Mouse (Mus musculus): Measurements from ENCODE around the gene 4930407I10Rik. TPM values are rescaled to one million over a fixed set of nuclear protein-coding genes. Genes with fewer than 3 reads are reported as not detected.

Gene 4930407I10Rik
- polyA plus RNA-seq, 1 experiment = not detected

DNA sequence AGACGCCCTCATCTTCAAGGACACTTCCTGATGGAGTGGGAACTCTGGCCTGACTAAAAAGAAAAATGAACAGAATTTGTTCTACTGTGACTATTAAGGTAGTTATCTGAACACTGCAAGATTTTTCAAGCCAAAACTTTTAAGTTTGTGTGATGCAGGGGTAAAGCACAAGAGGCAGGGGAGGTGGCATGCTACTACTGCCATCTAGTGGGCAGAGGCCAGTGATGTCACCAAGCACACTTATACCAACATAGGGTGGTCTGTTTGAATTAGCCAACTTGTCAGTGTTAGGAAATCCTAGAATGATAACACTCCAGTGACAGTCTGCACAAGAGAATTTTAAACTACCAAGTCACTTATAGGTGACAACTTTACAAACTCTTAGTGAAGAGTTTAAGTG is 18.3 kb upstream of the 4930407I10Rik start:
- H3K4me3 ChIP-seq (replicated peaks; ENCODE audit: control insufficient read depth, low read depth, low read length) = no peak overlapping the region
- H3K27ac ChIP-seq (ENCODE audit: control insufficient read depth, insufficient read depth, low read depth, low read length, poor library complexity) = no peak overlapping the region
- TF ChIP-seq CTCF (IDR thresholded peaks at IDR 0.05; ENCODE audit: control insufficient read depth, insufficient read depth, low read length) (peak; percentile 91), POLR2A (IDR thresholded peaks at IDR 0.05; ENCODE audit: borderline replicate concordance, control insufficient read depth, low read depth, low read length) (no peak)
- no peaks in the 10 kb centered on the region for H3K4me1 ChIP-seq (ENCODE audit: control insufficient read depth, insufficient read depth, low read length)
- whole genome bisulfite sequencing = 96% methylated on average over 1 of the region's 1 CpGs

- no peak overlapping the region for H3K27ac ChIP-seq (ENCODE audit: control insufficient read depth, insufficient read depth, low read depth, low read length, poor library complexity)
- WGBS = 94% methylated on average over 7 of the region's 7 CpGs
- no peak overlapping the region for H3K4me3 ChIP-seq (replicated peaks; ENCODE audit: control insufficient read depth, low read depth, low read length)
- TF ChIP-seq POLR2A (IDR thresholded peaks at IDR 0.05; ENCODE audit: borderline replicate concordance, control insufficient read depth, low read depth, low read length) = no peak
- no peak for TF ChIP-seq CTCF (IDR thresholded peaks at IDR 0.05; ENCODE audit: control insufficient read depth, insufficient read depth, low read length)
- H3K4me1 ChIP-seq (ENCODE audit: control insufficient read depth, insufficient read depth, low read length) = no peaks in the 10 kb centered on the region; the same call in 1 of the 2 replicates
These were observed 14.7 kb upstream of the 4930407I10Rik start for GRCm38 (mm10) chr15:82044166-82044784.

GRCm38 (mm10) chr15:82046246-82046891 is 12.6 kb upstream of the 4930407I10Rik start:
- 1% methylated on average over 26 of the region's 26 CpGs for WGBS
- no peaks in the 10 kb centered on the region; the same call in 1 of the 2 replicates for H3K4me1 ChIP-seq (ENCODE audit: control insufficient read depth, insufficient read depth, low read length)
- TF ChIP-seq CTCF (IDR thresholded peaks at IDR 0.05; ENCODE audit: control insufficient read depth, insufficient read depth, low read length) (no peak), POLR2A (IDR thresholded peaks at IDR 0.05; ENCODE audit: borderline replicate concordance, control insufficient read depth, low read depth, low read length) (no peak)

DNA sequence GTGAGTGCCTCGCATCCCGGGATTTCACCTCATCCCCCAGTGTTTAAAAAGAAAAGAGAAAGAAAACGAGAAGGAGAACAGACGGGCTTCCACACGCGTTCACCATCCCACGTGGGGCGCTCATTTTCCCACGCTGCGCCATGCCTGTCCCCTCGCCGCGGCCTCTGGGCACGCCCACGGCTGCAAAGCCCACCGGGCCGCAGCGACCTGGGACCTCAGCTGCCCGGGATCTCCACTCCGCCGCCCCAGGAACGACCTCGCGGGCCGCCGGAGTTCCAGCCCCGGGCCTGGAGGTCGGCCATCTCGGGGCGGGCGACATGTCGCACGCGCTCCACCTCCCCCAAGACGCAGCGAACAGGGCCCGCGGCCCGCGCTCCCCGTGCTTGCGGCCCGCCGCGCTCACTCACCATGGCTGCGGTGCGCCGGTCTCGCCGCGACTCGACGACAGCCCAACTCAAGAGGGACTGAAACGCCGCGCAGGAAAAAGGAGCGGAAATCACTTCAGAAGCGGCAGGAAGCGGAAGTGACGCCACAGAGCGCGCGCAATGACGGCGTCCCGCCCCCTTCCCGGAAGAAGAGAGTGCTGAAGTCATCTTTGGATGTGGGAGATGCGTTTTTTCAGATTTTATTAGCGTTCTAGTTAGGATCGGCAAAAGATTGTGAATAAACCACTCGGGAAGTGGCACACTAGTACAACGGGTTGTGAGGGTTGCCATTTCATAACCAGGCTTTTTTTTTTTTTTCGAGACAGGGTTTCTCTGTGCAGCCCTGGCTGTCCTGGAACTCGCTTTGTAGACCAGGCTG is 11.7 kb upstream of the 4930407I10Rik start, which contains the start of gene Snu13:
Gene Snu13, minus strand, starts transcription at position 519 of the 804 bp plus-strand sequence.
- Histone ChIP-seq H3K4me1 (ENCODE audit: control insufficient read depth, insufficient read depth, low read length) (no peaks in the 10 kb centered on the region; the same call in 1 of the 2 replicates), H3K27ac (ENCODE audit: control insufficient read depth, insufficient read depth, low read depth, low read length, poor library complexity) (peak within 1 kb of the TSS; percentile 92), H3K4me3 (replicated peaks; ENCODE audit: control insufficient read depth, low read depth, low read length) (peak within 1 kb of the TSS; percentile 88)
- WGBS = under 1% methylated on average over 74 of the region's 74 CpGs
- TF ChIP-seq CTCF (IDR thresholded peaks at IDR 0.05; ENCODE audit: control insufficient read depth, insufficient read depth, low read length) = no peak
- TF ChIP-seq POLR2A (IDR thresholded peaks at IDR 0.05; ENCODE audit: borderline replicate concordance, control insufficient read depth, low read depth, low read length) = peak; percentile 69; the same call in 1 of the 2 replicates

More at GRCm38 (mm10) chr15:82046246-82046891, 12.6 kb upstream of the 4930407I10Rik start:
- peak overlapping the region; percentile 24; the same call in 1 of the 2 replicates for H3K27ac ChIP-seq (ENCODE audit: control insufficient read depth, insufficient read depth, low read depth, low read length, poor library complexity)
- peak overlapping the region; percentile 88 for H3K4me3 ChIP-seq (replicated peaks; ENCODE audit: control insufficient read depth, low read depth, low read length)

DNA sequence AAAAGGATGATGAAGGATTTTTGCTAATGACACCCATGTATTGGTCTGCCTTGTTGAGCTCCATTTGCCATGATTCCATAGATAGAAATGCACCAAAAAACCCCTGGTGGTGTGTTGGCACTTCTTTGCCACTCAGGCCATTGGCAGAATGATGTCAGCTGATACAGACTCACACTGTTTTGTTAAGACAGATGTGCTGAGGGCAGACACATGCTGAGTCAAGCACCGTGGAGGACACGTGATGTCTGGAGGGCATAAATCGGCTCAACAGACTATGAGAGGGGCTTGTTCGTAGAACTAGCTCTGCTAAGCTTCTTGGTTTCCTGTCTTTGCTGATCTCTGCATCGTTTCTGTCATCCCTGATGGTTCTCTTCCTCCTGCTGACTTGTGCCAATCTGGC is 6.4 kb upstream of the 4930407I10Rik start:
- WGBS = 58% methylated on average over 5 of the region's 5 CpGs
- Histone ChIP-seq H3K27ac (ENCODE audit: control insufficient read depth, insufficient read depth, low read depth, low read length, poor library complexity) (no peak overlapping the region), H3K4me1 (ENCODE audit: control insufficient read depth, insufficient read depth, low read length) (no peaks in the 10 kb centered on the region), H3K4me3 (replicated peaks; ENCODE audit: control insufficient read depth, low read depth, low read length) (no peak overlapping the region)
- TF ChIP-seq POLR2A (IDR thresholded peaks at IDR 0.05; ENCODE audit: borderline replicate concordance, control insufficient read depth, low read depth, low read length) (no peak), CTCF (IDR thresholded peaks at IDR 0.05; ENCODE audit: control insufficient read depth, insufficient read depth, low read length) (no peak)

DNA sequence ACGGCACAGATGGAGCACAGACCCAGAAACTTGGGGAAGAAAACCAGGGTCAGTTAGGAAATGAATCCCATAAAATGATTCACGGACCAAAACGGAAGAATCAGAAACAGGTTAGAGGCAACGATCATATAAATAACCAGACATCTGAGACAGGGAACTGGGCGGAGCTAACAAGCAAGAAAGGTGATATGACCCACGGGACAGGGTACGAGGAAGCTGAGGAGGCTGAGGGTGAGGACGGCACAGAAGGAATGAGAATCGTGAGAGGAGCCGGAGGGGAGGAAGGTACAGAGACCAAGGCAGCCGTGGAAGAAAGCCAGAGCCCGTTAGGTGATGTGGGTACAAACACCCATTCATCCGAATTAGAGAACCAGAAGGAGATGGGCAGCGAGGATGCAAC is 5.0 kb downstream of the 4930407I10Rik start:
- Histone ChIP-seq H3K27ac (ENCODE audit: control insufficient read depth, insufficient read depth, low read depth, low read length, poor library complexity) (no peak overlapping the region), H3K4me1 (ENCODE audit: control insufficient read depth, insufficient read depth, low read length) (no peaks in the 10 kb centered on the region), H3K4me3 (replicated peaks; ENCODE audit: control insufficient read depth, low read depth, low read length) (no peak overlapping the region)
- 63% methylated on average over 14 of the region's 14 CpGs for WGBS
- TF ChIP-seq CTCF (IDR thresholded peaks at IDR 0.05; ENCODE audit: control insufficient read depth, insufficient read depth, low read length) = no peak
- TF ChIP-seq POLR2A (IDR thresholded peaks at IDR 0.05; ENCODE audit: borderline replicate concordance, control insufficient read depth, low read depth, low read length) = no peak

DNA sequence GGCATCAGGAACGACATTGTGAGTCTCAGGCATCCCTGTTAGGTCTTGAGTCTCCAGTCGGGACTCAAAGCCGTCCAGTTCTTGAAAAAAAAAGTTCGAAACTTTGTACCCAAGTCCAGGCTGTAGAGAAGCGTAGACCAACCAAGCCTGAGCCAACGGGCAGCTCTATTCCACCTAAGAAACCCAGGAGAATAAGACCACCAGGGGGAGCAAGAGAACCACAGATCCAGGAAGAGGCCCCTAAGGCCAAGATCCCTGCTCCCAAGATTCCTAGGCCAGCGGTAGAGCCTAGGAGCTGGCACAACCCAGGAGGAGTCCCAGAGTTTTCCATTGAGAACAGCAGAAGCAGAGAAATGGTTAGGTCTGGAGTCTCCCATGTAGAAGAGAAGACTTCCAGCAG is 6.6 kb downstream of the 4930407I10Rik start:
- H3K27ac ChIP-seq (ENCODE audit: control insufficient read depth, insufficient read depth, low read depth, low read length, poor library complexity) = no peak overlapping the region
- no peaks in the 10 kb centered on the region for H3K4me1 ChIP-seq (ENCODE audit: control insufficient read depth, insufficient read depth, low read length)
- WGBS = 15% methylated on average over 7 of the region's 7 CpGs

GRCm38 (mm10) chr15:82069898-82070297 is 10.9 kb downstream of the 4930407I10Rik start, which contains the start of gene Mei1:
TSS of gene Mei1 (plus strand) at chr15:82069996.
- TF ChIP-seq POLR2A (IDR thresholded peaks at IDR 0.05; ENCODE audit: borderline replicate concordance, control insufficient read depth, low read depth, low read length) (no peak), CTCF (IDR thresholded peaks at IDR 0.05; ENCODE audit: control insufficient read depth, insufficient read depth, low read length) (no peak)
- H3K4me3 ChIP-seq (replicated peaks; ENCODE audit: control insufficient read depth, low read depth, low read length) = no peak within 1 kb of the TSS
- H3K4me1 ChIP-seq (ENCODE audit: control insufficient read depth, insufficient read depth, low read length) = no peaks in the 10 kb centered on the region
- no peak within 1 kb of the TSS for H3K27ac ChIP-seq (ENCODE audit: control insufficient read depth, insufficient read depth, low read depth, low read length, poor library complexity)
- WGBS = 32% methylated on average over 40 of the region's 40 CpGs

More for the DNA sequence above, 6.6 kb downstream of the 4930407I10Rik start:
- TF ChIP-seq CTCF (IDR thresholded peaks at IDR 0.05; ENCODE audit: control insufficient read depth, insufficient read depth, low read length) (peak; percentile 59), POLR2A (IDR thresholded peaks at IDR 0.05; ENCODE audit: borderline replicate concordance, control insufficient read depth, low read depth, low read length) (no peak)
- no peak overlapping the region for H3K4me3 ChIP-seq (replicated peaks; ENCODE audit: control insufficient read depth, low read depth, low read length)

All from bone marrow, adult 2 months (tissue).